Mouse (Mus musculus) midbrain, embryonic 15.5 days (tissue): ENCODE measurements at regions not wholly inside any gene's neighbourhood (a gene's known extent, or its start where the extent isn't known, plus 50 kb on each side); places are given as distances from the start of the nearest gene placed in this dataset.

Experiments used
- ATAC-seq: fragments of 200-750 bp; cut with Nextera tagmentation; replicated peaks from 2 replicates; pipeline ENCODE4 v1.8.0; 2017; ENCODE audit warnings: moderate TSS enrichment
- H3K27ac ChIP-seq: fragments of 300-500 bp; sonication (generic); 2 replicates; pipeline ENCODE4 v1.5.1; 2015; ENCODE audit warnings: mild to moderate bottlenecking, inconsistent platforms
- H3K27me3 ChIP-seq: fragments of 300-500 bp; sonication (generic); replicated peaks from 2 replicates; pipeline ENCODE4 v1.6.1; 2015; ENCODE audit warnings: inconsistent platforms
- H3K36me3 ChIP-seq: fragments of 300-500 bp; sonication (generic); replicated peaks from 2 replicates; pipeline ENCODE4 v1.6.1; 2015; ENCODE audit warnings: inconsistent platforms
- H3K4me1 ChIP-seq: fragments of 300-500 bp; sonication (generic); 2 replicates; pipeline ENCODE4 v1.6.1; 2015; ENCODE audit warnings: inconsistent platforms
- H3K4me2 ChIP-seq: fragments of 300-500 bp; sonication (generic); 2 replicates; pipeline ENCODE4 v1.6.1; 2015; ENCODE audit warnings: inconsistent platforms, mild to moderate bottlenecking, moderate library complexity
- H3K4me3 ChIP-seq: fragments of 300-500 bp; sonication (generic); 2 replicates; pipeline ENCODE4 v1.5.1; 2015; ENCODE audit warnings: mild to moderate bottlenecking, inconsistent platforms
- H3K9ac ChIP-seq: fragments of 300-500 bp; sonication (generic); 2 replicates; pipeline ENCODE4 v1.6.1; 2015; ENCODE audit warnings: mild to moderate bottlenecking, inconsistent platforms
- H3K9me3 ChIP-seq: fragments of 300-500 bp; sonication (generic); 2 replicates; pipeline ENCODE4 v1.6.1; 2016; ENCODE audit warnings: inconsistent platforms
- WGBS: fragments of 180-500 bp; shearing (Covaris S2); methylation state at CpG from one replicate; pipeline ENCODE4 v1.1.7; 2015; ENCODE audit warnings: mixed read lengths; 5-methylcytosine and 5-hydroxymethylcytosine counted together

GRCm38 (mm10) chr9:13905086-13905669 is 77.7 kb downstream of the Fam76b start:
- Histone ChIP-seq H3K36me3 (no peaks in the 10 kb centered on the region), H3K4me2 (no peak overlapping the region), H3K27me3 (no peaks in the 10 kb centered on the region), H3K4me3 (no peak overlapping the region), H3K9ac (no peak overlapping the region), H3K4me1 (no peaks in the 10 kb centered on the region), H3K9me3 (no peaks in the 10 kb centered on the region), H3K27ac (no peak overlapping the region)
- WGBS, result 88% methylated on average over 14 of the region's 14 CpGs
- no peak for ATAC-seq

GRCm38 (mm10) chr9:13906736-13907135 is 79.2 kb downstream of the Fam76b start:
- Histone ChIP-seq H3K9ac (no peak overlapping the region), H3K4me1 (no peaks in the 10 kb centered on the region), H3K9me3 (no peaks in the 10 kb centered on the region), H3K36me3 (no peaks in the 10 kb centered on the region), H3K27me3 (no peaks in the 10 kb centered on the region), H3K4me2 (no peak overlapping the region), H3K27ac (no peak overlapping the region), H3K4me3 (no peak overlapping the region)
- ATAC-seq, result no peak
- WGBS, result 92% methylated on average over 6 of the region's 6 CpGs

- no peak overlapping the region for H3K4me3 ChIP-seq
- no peaks in the 10 kb centered on the region for H3K36me3 ChIP-seq
- no peak for ATAC-seq
- no peak overlapping the region for H3K9ac ChIP-seq
- WGBS, result 64% methylated on average over 3 of the region's 3 CpGs
- H3K4me1 ChIP-seq, result peaks cover 7% of the 10 kb centered on the region
- H3K4me2 ChIP-seq, result no peak overlapping the region
- H3K27me3 ChIP-seq, result no peaks in the 10 kb centered on the region
- no peaks in the 10 kb centered on the region for H3K9me3 ChIP-seq
- H3K27ac ChIP-seq, result no peak overlapping the region
Measured at GRCm38 (mm10) chr9:13909604-13910003, 82.1 kb downstream of the Fam76b start.

- H3K36me3 ChIP-seq, result no peaks in the 10 kb centered on the region
- H3K9ac ChIP-seq, result no peak overlapping the region
- no peak for ATAC-seq
Measured at GRCm38 (mm10) chr9:13910091-13910490, 82.6 kb downstream of the Fam76b start.

GRCm38 (mm10) chr9:13913459-13913858 is 85.9 kb downstream of the Fam76b start:
- Histone ChIP-seq H3K36me3 (no peaks in the 10 kb centered on the region), H3K27ac (peak overlapping the region; percentile 39), H3K4me1 (peaks cover 9% of the 10 kb centered on the region), H3K27me3 (no peaks in the 10 kb centered on the region), H3K4me3 (no peak overlapping the region), H3K4me2 (no peak overlapping the region), H3K9ac (no peak overlapping the region), H3K9me3 (no peaks in the 10 kb centered on the region)
- 36% methylated on average over 3 of the region's 3 CpGs for WGBS
- peak; percentile 88 for ATAC-seq

More at GRCm38 (mm10) chr9:13910091-13910490, 82.6 kb downstream of the Fam76b start:
- H3K9me3 ChIP-seq, result no peaks in the 10 kb centered on the region
- peaks cover 7% of the 10 kb centered on the region for H3K4me1 ChIP-seq
- no peak overlapping the region for H3K4me3 ChIP-seq
- H3K4me2 ChIP-seq, result no peak overlapping the region
- WGBS, result 81% methylated on average over 2 of the region's 2 CpGs
- H3K27ac ChIP-seq, result no peak overlapping the region
- no peaks in the 10 kb centered on the region for H3K27me3 ChIP-seq

- H3K27ac ChIP-seq, result peak overlapping the region; percentile 39
- no peaks in the 10 kb centered on the region for H3K27me3 ChIP-seq
- no peak overlapping the region for H3K4me3 ChIP-seq
- H3K9me3 ChIP-seq, result no peaks in the 10 kb centered on the region
- no peak for ATAC-seq
- no peak overlapping the region for H3K4me2 ChIP-seq
- WGBS, result 83% methylated on average over 9 of the region's 9 CpGs
- no peaks in the 10 kb centered on the region for H3K36me3 ChIP-seq
- H3K9ac ChIP-seq, result no peak overlapping the region
- H3K4me1 ChIP-seq, result peaks cover 16% of the 10 kb centered on the region
Measured at GRCm38 (mm10) chr9:13914131-13914530, 86.6 kb downstream of the Fam76b start.

GRCm38 (mm10) chr9:13914847-13915246 is 87.3 kb downstream of the Fam76b start:
- ATAC-seq, result no peak
- Histone ChIP-seq H3K9me3 (no peaks in the 10 kb centered on the region), H3K27ac (no peak overlapping the region), H3K4me1 (peaks cover 22% of the 10 kb centered on the region), H3K36me3 (no peaks in the 10 kb centered on the region), H3K4me2 (no peak overlapping the region), H3K27me3 (no peaks in the 10 kb centered on the region), H3K9ac (no peak overlapping the region), H3K4me3 (no peak overlapping the region)
- 84% methylated on average over 3 of the region's 3 CpGs for WGBS

GRCm38 (mm10) chr9:13916837-13917236 is 89.3 kb downstream of the Fam76b start:
- Histone ChIP-seq H3K9ac (no peak overlapping the region), H3K27ac (no peak overlapping the region), H3K9me3 (no peaks in the 10 kb centered on the region), H3K36me3 (no peaks in the 10 kb centered on the region), H3K27me3 (no peaks in the 10 kb centered on the region), H3K4me2 (no peak overlapping the region), H3K4me3 (no peak overlapping the region), H3K4me1 (peaks cover 24% of the 10 kb centered on the region)
- WGBS, result 88% methylated on average over 7 of the region's 7 CpGs
- ATAC-seq, result no peak

GRCm38 (mm10) chr9:13918606-13919202 is 91.2 kb downstream of the Fam76b start:
- Histone ChIP-seq H3K27ac (peak overlapping the region; percentile 15; the same call in 1 of the 2 replicates), H3K4me2 (0 out of 2 replicates have a peak overlapping the region, but pooled peaks have one; percentile 4), H3K36me3 (no peaks in the 10 kb centered on the region), H3K4me1 (peaks cover 21% of the 10 kb centered on the region), H3K9ac (no peak overlapping the region), H3K27me3 (no peaks in the 10 kb centered on the region), H3K9me3 (no peaks in the 10 kb centered on the region), H3K4me3 (no peak overlapping the region)
- peak; percentile 92 for ATAC-seq
- WGBS, result 29% methylated on average over 7 of the region's 7 CpGs

- Histone ChIP-seq H3K27ac (no peak overlapping the region), H3K9ac (no peak overlapping the region), H3K27me3 (no peaks in the 10 kb centered on the region), H3K4me2 (no peak overlapping the region), H3K9me3 (no peaks in the 10 kb centered on the region), H3K4me3 (no peak overlapping the region), H3K4me1 (peaks cover 17% of the 10 kb centered on the region), H3K36me3 (no peaks in the 10 kb centered on the region)
- ATAC-seq, result no peak
- 78% methylated on average over 9 of the region's 9 CpGs for WGBS
Measured at GRCm38 (mm10) chr9:13919739-13920410, 92.4 kb downstream of the Fam76b start.

GRCm38 (mm10) chr9:13920623-13921022 is 93.1 kb downstream of the Fam76b start:
- H3K36me3 ChIP-seq, result no peaks in the 10 kb centered on the region
- peaks cover 17% of the 10 kb centered on the region for H3K4me1 ChIP-seq
- no peaks in the 10 kb centered on the region for H3K9me3 ChIP-seq
- H3K4me3 ChIP-seq, result no peak overlapping the region
- WGBS, result 88% methylated on average over 1 of the region's 1 CpGs
- H3K4me2 ChIP-seq, result no peak overlapping the region
- ATAC-seq, result no peak
- no peak overlapping the region for H3K27ac ChIP-seq
- no peak overlapping the region for H3K9ac ChIP-seq
- no peaks in the 10 kb centered on the region for H3K27me3 ChIP-seq

GRCm38 (mm10) chr9:13932001-13932508 is 104.5 kb downstream of the Fam76b start:
- Histone ChIP-seq H3K4me3 (no peak overlapping the region), H3K4me1 (no peaks in the 10 kb centered on the region), H3K4me2 (no peak overlapping the region), H3K36me3 (no peaks in the 10 kb centered on the region), H3K27me3 (no peaks in the 10 kb centered on the region), H3K27ac (no peak overlapping the region), H3K9ac (no peak overlapping the region), H3K9me3 (no peaks in the 10 kb centered on the region; the same call in 1 of the 2 replicates)
- WGBS, result 25% methylated on average over 6 of the region's 6 CpGs
- no peak for ATAC-seq
